Mouse (Mus musculus): ENCODE results near the gene Rasl2-9. TPM values are rescaled to one million over a fixed set of nuclear protein-coding genes. Genes with fewer than 3 reads are reported as not detected.
"Not testable (repeated sequence)": the region's sequence is repeated elsewhere in the genome, so short reads cannot be mapped to it uniquely, and the experiment has no call there.

The Rasl2-9 gene
- total RNA-seq, 2 experiments from 2014 or later: 2.0 to 2.2 TPM

DNA sequence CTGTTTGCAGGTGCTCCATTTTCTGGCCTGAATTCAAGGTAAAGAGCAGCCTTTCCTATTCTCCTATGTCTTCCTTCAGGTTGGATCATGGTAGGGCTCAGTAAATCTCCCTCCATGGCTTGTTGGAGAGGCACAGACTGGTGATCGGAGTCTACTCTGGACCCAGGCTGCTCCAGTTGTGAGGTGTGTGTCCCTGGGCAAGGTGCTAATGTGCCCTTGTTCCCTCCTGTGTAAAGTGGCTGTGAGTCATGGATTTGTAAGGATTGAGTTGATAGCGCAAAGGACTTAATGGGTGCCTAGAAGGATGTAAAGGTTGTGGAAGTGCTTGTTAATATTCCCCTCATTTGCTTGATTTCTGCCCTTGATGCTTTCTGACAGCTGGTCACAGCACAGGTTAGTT is 43.8 kb downstream of the Rasl2-9 start:
- DNase-seq: no peak
- intact Hi-C loops (cut with DNase I): loop anchor here (10.0 kb wide), 1 partner anchor 1387 kb away; the partner anchor contains the start of genes Mboat7 and Tsen34

DNA sequence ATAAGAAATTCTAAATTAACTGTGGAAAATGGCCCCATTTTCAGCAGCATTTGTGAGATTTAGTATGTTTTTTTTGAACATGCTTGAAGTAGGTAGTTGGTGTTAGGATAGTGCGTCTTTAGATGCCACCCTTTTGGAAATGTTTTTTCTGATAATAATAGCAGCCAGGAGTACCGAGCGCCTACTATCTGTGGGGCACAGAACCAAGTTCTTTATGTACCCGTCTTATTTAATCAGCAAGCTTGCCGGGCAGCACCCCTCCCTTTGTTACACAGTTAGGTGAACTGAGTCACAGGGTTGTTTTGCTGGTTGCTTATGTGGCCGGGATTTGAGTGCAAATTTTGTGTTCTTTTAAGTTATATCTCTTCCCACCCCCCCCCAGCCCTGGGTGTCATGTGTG is 44.5 kb downstream of the Rasl2-9 start:
- intact Hi-C loops (cut with DNase I): loop anchor here (10.0 kb wide), 1 partner anchor 1386 kb away; the partner anchor contains the start of genes Mboat7 and Tsen34
- no peak for DNase-seq

DNA sequence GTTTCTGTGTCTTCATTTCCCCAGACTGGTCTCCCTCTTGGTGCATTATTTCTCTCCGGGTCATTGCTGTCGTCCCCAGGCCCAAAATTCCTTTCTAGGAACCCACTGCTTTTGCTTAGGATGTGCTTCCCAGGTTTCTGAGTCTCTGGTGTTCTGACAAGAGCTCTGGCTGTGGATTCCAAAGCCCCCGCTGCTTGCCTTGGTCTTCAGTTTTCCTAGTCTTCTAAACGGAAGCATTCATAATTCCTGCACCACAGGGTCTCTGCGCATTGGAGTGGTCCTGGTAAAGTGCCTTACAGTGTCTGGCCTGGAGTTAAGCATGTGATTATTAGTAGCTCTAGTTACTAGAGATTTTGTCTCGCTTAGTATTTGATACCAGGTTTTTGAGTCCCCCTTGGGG is 44.9 kb downstream of the Rasl2-9 start:
- DNase-seq: no peak
- intact Hi-C loops (cut with DNase I): loop anchor here (10.0 kb wide), 1 partner anchor 1386 kb away; the partner anchor contains the start of genes Mboat7 and Tsen34

DNA sequence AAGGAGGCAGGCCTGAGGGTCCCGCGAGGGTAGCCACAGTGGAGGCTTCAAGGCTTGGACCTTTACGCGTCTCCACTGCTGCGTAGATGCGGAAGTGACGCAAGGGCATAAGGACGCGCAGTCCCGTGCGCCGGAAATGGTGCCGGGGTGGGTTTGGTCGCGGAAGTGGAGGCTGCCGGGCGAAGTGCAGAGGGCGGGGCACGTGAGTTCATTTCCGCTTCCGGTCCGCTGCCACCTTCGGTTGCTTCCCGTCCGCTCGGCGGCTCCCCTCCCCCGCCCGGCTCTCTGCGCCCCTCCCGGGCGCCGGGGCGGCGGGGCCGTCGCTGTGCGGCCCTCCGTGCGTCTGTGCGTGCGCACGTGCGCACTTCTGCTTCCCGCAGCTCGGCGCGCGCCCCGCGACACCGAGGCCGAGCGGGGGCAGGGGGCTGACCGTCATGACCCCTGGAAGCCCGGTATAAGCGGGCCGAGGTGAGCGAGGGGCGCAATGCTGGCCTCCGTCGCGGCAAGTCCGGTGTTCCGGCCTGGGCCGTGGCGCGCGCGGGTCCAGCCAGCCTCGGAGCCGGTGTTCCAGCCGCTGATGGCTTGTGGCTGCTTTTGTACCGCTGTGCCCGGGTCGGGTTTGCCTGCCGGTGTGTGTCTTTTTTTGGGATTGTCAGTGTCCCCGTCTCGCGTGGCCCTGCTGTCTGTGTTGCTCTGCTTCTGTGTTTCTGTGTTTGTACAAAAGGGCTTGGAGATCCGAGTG is 45.6 kb downstream of the Rasl2-9 start, which contains the start of gene Epn1:
TSS of gene Epn1 (plus strand) at position 226 of the 742 bp plus-strand sequence.
- DNase-seq: peak; percentile 92 to 97
- intact Hi-C loops (cut with DNase I): loop anchor here (10.0 kb wide), 1 partner anchor 1385 kb away; the partner anchor contains the start of genes Mboat7 and Tsen34

GRCm38 (mm10) chr7:5079365-5080009 is 46.3 kb downstream of the Rasl2-9 start:
- intact Hi-C loops (cut with DNase I): loop anchor here (10.0 kb wide), 1 partner anchor 1385 kb away; the partner anchor contains the start of genes Mboat7 and Tsen34
- not testable (repeated sequence) for DNase-seq

- DNase-seq: no peak
- intact Hi-C loops (cut with DNase I): no loop called here
Measured at GRCm38 (mm10) chr7:5076931-5077330, 48.8 kb downstream of the Rasl2-9 start.

- no peak for DNase-seq
- intact Hi-C loops (cut with DNase I): no loop called here
Measured at GRCm38 (mm10) chr7:5074984-5075383, 50.8 kb downstream of the Rasl2-9 start.

Small RNA genes within 50 kb of the gene (microRNA-seq; reads per million reads assigned to microRNA genes)
- 0 reads per million in 2 experiments for gene Gm26217

Other genes starting within 250 kb of the Rasl2-9 start
- 10 to 100 TPM; 21.0 to 28.3 TPM for gene Isoc2a, start 248.8 kb downstream of the Rasl2-9 start, total RNA-seq (2021)
- gene Gm36210, start 219.4 kb downstream of the Rasl2-9 start, total RNA-seq (2021): under 1 TPM; 0.20 TPM
- gene Zfp628, start 210.7 kb downstream of the Rasl2-9 start, total RNA-seq (2021): 1 to 10 TPM; 8.9 TPM
- gene Nat14, start 203.9 kb downstream of the Rasl2-9 start, total RNA-seq (2021): 1 to 10 TPM; 2.5 to 3.2 TPM
- gene Ssc5d, start 200.2 kb downstream of the Rasl2-9 start, total RNA-seq (2021): 10 to 100 TPM in 1 of 2 experiments, 1 to 10 TPM in 1; 8.8 to 11.1 TPM
- 10 to 100 TPM; 30.5 to 35.8 TPM for gene Sbk2, start 161.5 kb downstream of the Rasl2-9 start, total RNA-seq (2021)
- 1 to 10 TPM; 1.6 to 1.7 TPM for gene Sbk3, start 154.8 kb downstream of the Rasl2-9 start, total RNA-seq (2021)
- gene Zfp579, start 129.8 kb downstream of the Rasl2-9 start, total RNA-seq (2021): 1 to 10 TPM; 7.8 to 9.5 TPM
- gene Zfp524, start 111.5 kb downstream of the Rasl2-9 start, total RNA-seq (2021): 1 to 10 TPM; 6.9 TPM
- gene Fiz1, start 111.3 kb downstream of the Rasl2-9 start, total RNA-seq (2021): 10 to 100 TPM; 20.7 to 22.7 TPM
- gene Gm44973, start 110.5 kb downstream of the Rasl2-9 start, total RNA-seq (2021): not detected
- 10 to 100 TPM; 11.0 to 13.0 TPM for gene Zfp865, start 105.6 kb downstream of the Rasl2-9 start, total RNA-seq (2021)
- gene Ccdc106, start 105.4 kb downstream of the Rasl2-9 start, total RNA-seq (2021): under 1 TPM in 1 of 2 experiments, not detected in 1; 0.20 TPM
- under 1 TPM in 1 of 2 experiments, not detected in 1; 0.42 TPM for gene 4632433K11Rik, start 91.8 kb downstream of the Rasl2-9 start, total RNA-seq (2021)
- gene Zfp784, start 87.5 kb downstream of the Rasl2-9 start, total RNA-seq (2021): 1 to 10 TPM; 2.2 to 3.9 TPM
- 1 to 10 TPM; 2.9 to 3.3 TPM for gene Zfp580, start 74.4 kb downstream of the Rasl2-9 start, total RNA-seq (2021)
- 10 to 100 TPM; 38.0 to 48.3 TPM for gene U2af2, start 63.8 kb downstream of the Rasl2-9 start, total RNA-seq (2021)
- 100 to 1,000 TPM; 149 to 152 TPM for gene Epn1, start 45.7 kb downstream of the Rasl2-9 start, total RNA-seq (2021)
- gene Rfpl4, start 9.0 kb downstream of the Rasl2-9 start, total RNA-seq (2021): not detected
- not detected for gene Vmn1r55, start 23.7 kb upstream of the Rasl2-9 start, total RNA-seq (2021)
- not detected for gene Vmn1r56, start 70.8 kb upstream of the Rasl2-9 start, total RNA-seq (2021)
- gene Vmn1r57, start 92.5 kb upstream of the Rasl2-9 start, total RNA-seq (2021): not detected
- not detected for gene Gm5065, start 224.6 kb upstream of the Rasl2-9 start, total RNA-seq (2021)
- gene Nlrp2, start 225.1 kb upstream of the Rasl2-9 start, total RNA-seq (2021): not detected

Data from gastrocnemius, postnatal 36 days (tissue).